Mouse (Mus musculus): ENCODE results near the gene Ngf. TPM values are rescaled to one million over a fixed set of nuclear protein-coding genes. Genes with fewer than 3 reads are reported as not detected.

The Ngf gene
- polyA plus RNA-seq, 1 experiment from 2014 or later, result 2.0 TPM

DNA sequence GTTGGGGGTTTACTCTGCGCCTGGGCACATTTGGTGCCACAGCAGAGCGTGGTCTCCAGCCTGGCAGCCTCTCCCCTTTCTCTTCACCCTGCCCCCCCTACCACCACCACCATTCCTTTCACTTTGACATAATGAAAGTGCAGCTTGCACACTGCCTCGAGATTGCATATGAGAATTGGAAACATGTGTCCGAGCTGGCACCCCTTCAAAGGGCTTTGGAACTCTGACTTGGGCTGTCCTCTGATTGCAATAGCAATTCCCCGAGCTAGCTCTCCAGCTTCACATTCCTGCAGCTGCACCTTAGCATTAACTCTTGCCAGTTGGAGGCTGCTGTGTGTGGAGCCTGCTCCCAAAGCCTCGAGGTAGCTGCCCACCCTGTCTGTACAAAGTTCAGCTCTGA, 56.8 kb downstream of the Ngf start:
- ATAC-seq (ENCODE audit: low FRiP score, low TSS enrichment), result no peak
- peak overlapping the region; percentile 20; the same call in 1 of the 2 replicates for H3K4me2 ChIP-seq (replicated peaks; ENCODE audit: low read depth)

DNA sequence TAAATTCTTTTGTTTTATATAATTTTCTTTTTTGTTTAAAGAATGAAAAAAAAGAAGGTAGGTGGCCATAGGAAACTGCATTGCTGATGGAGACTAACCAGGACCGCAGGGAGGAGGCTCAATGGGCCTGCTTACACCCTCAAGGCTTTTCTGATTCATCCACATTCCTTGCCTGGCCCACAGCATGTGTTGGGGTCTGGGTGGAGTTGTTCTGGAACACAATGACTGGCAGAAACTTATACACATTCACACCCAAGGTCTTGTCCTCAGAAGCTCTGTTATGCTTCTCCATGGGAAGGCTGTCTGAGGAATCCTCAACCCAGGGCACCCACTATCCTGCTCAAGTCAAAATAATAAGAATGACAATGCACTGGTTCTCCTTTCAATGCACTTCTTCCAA, 65.0 kb downstream of the Ngf start:
- ATAC-seq (ENCODE audit: low FRiP score, low TSS enrichment) (no peak), DNase-seq (ENCODE audit: low spot score) (no peak)
- Histone ChIP-seq H3K27me3 (ENCODE audit: control insufficient read depth, insufficient read depth, low read length) (no peaks in the 10 kb centered on the region), H3K4me3 (ENCODE audit: low read depth, low read length) (no peak overlapping the region), H3K36me3 (ENCODE audit: control insufficient read depth, insufficient read depth, low read length) (no peaks in the 10 kb centered on the region), H3K9me3 (ENCODE audit: control insufficient read depth, low read length) (no peaks in the 10 kb centered on the region), H3K4me2 (replicated peaks; ENCODE audit: low read depth) (no peak overlapping the region), H3K4me1 (replicated peaks; ENCODE audit: control insufficient read depth, insufficient read depth) (no peaks in the 10 kb centered on the region), H3K27ac (replicated peaks) (no peak overlapping the region), H3K9ac (ENCODE audit: low read length) (no peak overlapping the region)
- 78% methylated on average over 1 of the region's 1 CpGs for WGBS
- TF ChIP-seq CTCF (IDR thresholded peaks at IDR 0.05; ENCODE audit: low read depth), result no peak
- no peak for TF ChIP-seq EP300 (optimal IDR thresholded peaks at IDR 0.05)

More for the DNA sequence above, 56.8 kb downstream of the Ngf start:
- Histone ChIP-seq H3K27me3 (ENCODE audit: control insufficient read depth, insufficient read depth, low read length) (no peaks in the 10 kb centered on the region), H3K9me3 (ENCODE audit: control insufficient read depth, low read length) (no peaks in the 10 kb centered on the region), H3K27ac (replicated peaks) (no peak overlapping the region), H3K9ac (ENCODE audit: low read length) (no peak overlapping the region), H3K4me3 (ENCODE audit: low read depth, low read length) (no peak overlapping the region), H3K4me1 (replicated peaks; ENCODE audit: control insufficient read depth, insufficient read depth) (no peaks in the 10 kb centered on the region), H3K36me3 (ENCODE audit: control insufficient read depth, insufficient read depth, low read length) (no peaks in the 10 kb centered on the region)
- TF ChIP-seq CTCF (IDR thresholded peaks at IDR 0.05; ENCODE audit: low read depth) (no peak), EP300 (optimal IDR thresholded peaks at IDR 0.05) (no peak)
- DNase-seq (ENCODE audit: low spot score), result no peak
- WGBS, result 40% methylated on average over 6 of the region's 6 CpGs

DNA sequence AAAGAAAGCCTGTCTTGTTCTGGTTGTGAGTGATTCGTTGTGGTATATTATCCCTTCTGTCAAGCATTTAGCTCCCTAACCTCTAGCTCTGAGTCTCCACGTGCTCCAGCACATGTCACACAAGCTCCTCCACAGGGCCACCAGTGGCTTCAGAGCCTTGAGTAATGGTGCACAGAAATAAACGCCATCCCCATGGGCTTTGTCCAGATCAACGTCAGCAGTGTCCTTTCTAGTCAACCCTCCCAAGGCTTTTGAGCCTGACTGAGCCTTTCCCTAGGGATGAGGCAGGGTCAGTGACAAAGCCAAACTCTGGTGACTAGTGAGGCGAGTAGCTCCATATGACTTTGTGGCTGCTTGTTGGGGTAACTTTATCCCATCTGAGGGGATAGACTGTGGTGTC, 73.9 kb downstream of the Ngf start:
- Histone ChIP-seq H3K4me2 (replicated peaks; ENCODE audit: low read depth) (no peak overlapping the region), H3K27ac (replicated peaks) (no peak overlapping the region), H3K9me3 (ENCODE audit: control insufficient read depth, low read length) (no peaks in the 10 kb centered on the region), H3K4me3 (ENCODE audit: low read depth, low read length) (no peak overlapping the region), H3K9ac (ENCODE audit: low read length) (no peak overlapping the region), H3K36me3 (ENCODE audit: control insufficient read depth, insufficient read depth, low read length) (no peaks in the 10 kb centered on the region), H3K4me1 (replicated peaks; ENCODE audit: control insufficient read depth, insufficient read depth) (no peaks in the 10 kb centered on the region), H3K27me3 (ENCODE audit: control insufficient read depth, insufficient read depth, low read length) (no peaks in the 10 kb centered on the region)
- ATAC-seq (ENCODE audit: low FRiP score, low TSS enrichment) (no peak), DNase-seq (ENCODE audit: low spot score) (no peak)
- 72% methylated on average over 5 of the region's 5 CpGs for WGBS
- TF ChIP-seq CTCF (IDR thresholded peaks at IDR 0.05; ENCODE audit: low read depth) (no peak), EP300 (optimal IDR thresholded peaks at IDR 0.05) (no peak)

DNA sequence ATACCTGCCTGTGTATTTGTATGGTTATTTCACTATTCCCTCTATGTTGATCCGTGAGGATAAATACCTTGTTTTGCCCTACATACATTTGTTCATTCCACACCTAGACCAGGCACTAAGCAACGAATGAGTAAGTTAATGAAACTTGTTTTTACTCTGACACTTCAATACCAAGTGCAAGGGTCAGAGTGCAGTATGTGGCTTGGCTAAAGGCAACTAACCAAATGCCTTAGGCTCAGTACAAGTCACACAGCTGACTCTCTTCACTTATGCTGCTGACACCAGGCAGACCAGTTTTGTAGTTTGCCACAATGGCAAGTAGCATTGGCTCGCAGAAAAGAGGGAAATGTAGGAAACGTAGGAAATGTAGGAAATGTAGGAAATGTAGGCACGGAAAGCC, 77.8 kb downstream of the Ngf start:
- ATAC-seq (ENCODE audit: low FRiP score, low TSS enrichment) (no peak), DNase-seq (ENCODE audit: low spot score) (no peak)
- Histone ChIP-seq H3K4me1 (replicated peaks; ENCODE audit: control insufficient read depth, insufficient read depth) (no peaks in the 10 kb centered on the region), H3K27me3 (ENCODE audit: control insufficient read depth, insufficient read depth, low read length) (no peaks in the 10 kb centered on the region), H3K27ac (replicated peaks) (no peak overlapping the region), H3K9me3 (ENCODE audit: control insufficient read depth, low read length) (no peaks in the 10 kb centered on the region), H3K9ac (ENCODE audit: low read length) (no peak overlapping the region), H3K36me3 (ENCODE audit: control insufficient read depth, insufficient read depth, low read length) (no peaks in the 10 kb centered on the region), H3K4me3 (ENCODE audit: low read depth, low read length) (no peak overlapping the region), H3K4me2 (replicated peaks; ENCODE audit: low read depth) (no peak overlapping the region)
- 80% methylated on average over 5 of the region's 5 CpGs for WGBS
- TF ChIP-seq CTCF (IDR thresholded peaks at IDR 0.05; ENCODE audit: low read depth) (no peak), EP300 (optimal IDR thresholded peaks at IDR 0.05) (no peak)

DNA sequence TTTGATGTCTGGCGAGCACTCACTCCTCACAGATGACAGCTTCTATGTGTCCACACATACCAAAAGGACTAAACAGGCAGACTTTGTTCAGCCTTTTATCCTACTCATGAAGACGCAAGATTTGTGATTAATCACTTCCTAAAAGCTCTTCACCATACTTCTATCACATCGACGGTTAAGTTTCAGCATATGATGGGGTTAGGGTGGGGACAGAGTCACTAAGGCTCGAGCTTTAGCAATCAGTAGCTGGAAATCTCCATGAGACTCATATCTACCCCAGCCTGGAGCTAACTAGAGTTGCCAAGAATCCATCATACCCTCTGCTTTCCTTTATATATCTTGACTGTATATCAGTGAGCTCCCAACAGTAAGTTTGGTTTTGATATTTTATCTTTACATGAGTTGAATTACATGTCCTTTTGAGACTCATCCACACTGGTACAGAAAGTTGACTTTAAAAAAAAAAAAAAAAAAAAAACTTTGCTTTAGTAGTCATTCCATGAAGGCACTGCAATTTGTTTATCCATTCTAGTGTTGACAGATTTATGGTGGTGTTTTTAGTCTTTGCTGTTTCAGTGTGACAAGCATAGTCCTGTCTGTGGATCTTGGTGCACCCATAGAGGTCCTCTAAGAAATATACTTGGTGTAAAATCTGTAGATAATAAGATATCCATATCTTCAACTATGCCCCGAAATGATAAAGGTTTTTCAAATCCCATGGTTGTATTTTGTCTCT, 84.4 kb downstream of the Ngf start:
- Histone ChIP-seq H3K4me1 (replicated peaks; ENCODE audit: control insufficient read depth, insufficient read depth) (no peaks in the 10 kb centered on the region), H3K36me3 (ENCODE audit: control insufficient read depth, insufficient read depth, low read length) (no peaks in the 10 kb centered on the region), H3K9me3 (ENCODE audit: control insufficient read depth, low read length) (no peaks in the 10 kb centered on the region), H3K4me2 (replicated peaks; ENCODE audit: low read depth) (no peak overlapping the region), H3K27me3 (ENCODE audit: control insufficient read depth, insufficient read depth, low read length) (no peaks in the 10 kb centered on the region), H3K27ac (replicated peaks) (no peak overlapping the region), H3K4me3 (ENCODE audit: low read depth, low read length) (no peak overlapping the region), H3K9ac (ENCODE audit: low read length) (no peak overlapping the region)
- ATAC-seq (ENCODE audit: low FRiP score, low TSS enrichment) (no peak), DNase-seq (ENCODE audit: low spot score) (no peak)
- WGBS, result 64% methylated on average over 6 of the region's 6 CpGs
- TF ChIP-seq CTCF (IDR thresholded peaks at IDR 0.05; ENCODE audit: low read depth), result no peak
- no peak for TF ChIP-seq EP300 (optimal IDR thresholded peaks at IDR 0.05)

DNA sequence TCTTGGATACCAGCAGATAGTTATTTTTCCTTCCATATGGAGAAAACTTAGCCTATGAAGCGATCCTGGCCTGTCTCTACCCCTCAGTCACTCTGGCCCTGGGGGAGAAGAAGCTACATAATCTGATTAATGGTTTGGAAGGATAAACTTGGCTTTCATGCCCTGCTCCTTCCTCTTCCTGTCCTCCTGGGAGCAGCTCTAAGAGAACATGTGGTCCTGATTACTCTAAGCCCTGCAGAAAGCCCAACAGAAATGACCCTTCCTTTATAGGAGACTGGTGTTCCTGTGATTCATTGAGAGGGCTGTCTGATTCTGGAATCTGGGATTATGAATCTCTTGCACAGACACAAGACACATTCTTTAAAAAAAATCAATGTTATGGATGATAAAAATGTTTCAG, 86.4 kb downstream of the Ngf start:
- Histone ChIP-seq H3K4me1 (replicated peaks; ENCODE audit: control insufficient read depth, insufficient read depth) (no peaks in the 10 kb centered on the region), H3K27me3 (ENCODE audit: control insufficient read depth, insufficient read depth, low read length) (no peaks in the 10 kb centered on the region), H3K9me3 (ENCODE audit: control insufficient read depth, low read length) (no peaks in the 10 kb centered on the region), H3K9ac (ENCODE audit: low read length) (no peak overlapping the region), H3K36me3 (ENCODE audit: control insufficient read depth, insufficient read depth, low read length) (no peaks in the 10 kb centered on the region), H3K4me3 (ENCODE audit: low read depth, low read length) (no peak overlapping the region), H3K27ac (replicated peaks) (no peak overlapping the region), H3K4me2 (replicated peaks; ENCODE audit: low read depth) (no peak overlapping the region)
- 63% methylated on average over 1 of the region's 1 CpGs for WGBS
- DNase-seq (ENCODE audit: low spot score) (no peak), ATAC-seq (ENCODE audit: low FRiP score, low TSS enrichment) (no peak)
- TF ChIP-seq CTCF (IDR thresholded peaks at IDR 0.05; ENCODE audit: low read depth) (no peak), EP300 (optimal IDR thresholded peaks at IDR 0.05) (no peak)
